Mouse (Mus musculus): ENCODE measurements around the gene Hnrnpc.

DNA sequence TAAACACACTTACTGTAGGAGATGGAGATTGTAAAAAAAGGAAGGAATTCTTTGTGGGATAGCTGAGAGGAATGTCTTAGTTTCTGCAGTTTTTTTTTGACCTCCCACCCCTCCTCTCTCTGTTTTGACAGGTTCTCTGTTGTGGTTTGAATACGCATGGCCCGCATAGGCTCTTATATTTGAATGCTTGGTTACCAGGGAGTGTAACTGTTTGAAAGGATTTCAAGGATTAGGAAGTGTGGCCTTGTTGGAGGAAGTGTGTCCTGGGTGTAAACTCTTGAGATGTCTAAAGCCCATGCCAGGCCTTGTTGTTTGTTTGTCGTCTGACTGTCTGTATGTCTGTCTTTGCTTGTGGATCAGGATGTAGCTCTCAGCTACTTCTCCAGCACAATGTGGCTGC lies 48.8 kb upstream of the Hnrnpc start:
- TF ChIP-seq GATA1 (IDR thresholded peaks at IDR 0.05; ENCODE audit: low read length) (no peak), TAL1 (IDR thresholded peaks at IDR 0.05; ENCODE audit: low read length) (no peak)

Measured in erythroblast, embryonic 14.5 days (primary cell).